Mouse (Mus musculus) myocyte (in vitro differentiated cells): ENCODE measurements at regions not wholly inside any gene's neighbourhood (a gene's known extent, or its start where the extent isn't known, plus 50 kb on each side); places are given as distances from the start of the nearest gene placed in this dataset.
"Not testable (repeated sequence)": the region's sequence is repeated elsewhere in the genome, so short reads cannot be mapped to it uniquely, and the experiment has no call there.

Source experiments
- H3K27me3 ChIP-seq: one replicate; pipeline ENCODE4 v1.6.1; 2011; ENCODE audit not compliant: control insufficient read depth, insufficient read depth, insufficient read length
- H3K36me3 ChIP-seq: one replicate; pipeline ENCODE4 v1.6.1; 2011; ENCODE audit not compliant: control insufficient read depth, insufficient read depth
- H3K4me2 ChIP-seq: one replicate; pipeline ENCODE4 v1.6.1; 2011; ENCODE audit warnings: low read depth, control low read depth
- H3K4me3 ChIP-seq: one replicate; pipeline ENCODE4 v1.5.1; 2011; ENCODE audit warnings: mild to moderate bottlenecking, control low read depth, moderate library complexity
- H3K79me2 ChIP-seq: one replicate; pipeline ENCODE4 v1.6.1; 2011; ENCODE audit not compliant: control insufficient read depth, insufficient read depth
- H3ac ChIP-seq: one replicate; pipeline ENCODE4 v1.6.1; 2011; ENCODE audit not compliant: control insufficient read depth, insufficient read length
- CEBPB ChIP-seq: IDR thresholded peaks from 2 replicates; pipeline ENCODE4 v1.6.1; 2011; ENCODE audit warnings: mild to moderate bottlenecking, moderate library complexity; ENCODE audit not compliant: poor library complexity, insufficient read depth, severe bottlenecking
- E2F4 ChIP-seq: IDR thresholded peaks from one replicate; pipeline ENCODE4 v1.6.1; 2011; ENCODE audit warnings: mild to moderate bottlenecking, control low read depth, moderate library complexity; ENCODE audit not compliant: insufficient read depth
- MAX ChIP-seq: IDR thresholded peaks from one replicate; pipeline ENCODE4 v1.6.1; 2011; ENCODE audit warnings: low read depth, mild to moderate bottlenecking, control low read depth
- MYOD1 ChIP-seq, 3 experiments: IDR thresholded peaks; one replicate each; pipeline ENCODE4 v1.6.1; 2011; ENCODE audit warnings: control low read depth in 2 of 3, low read depth in 2 of 3, mild to moderate bottlenecking in 2 of 3, moderate library complexity in 1 of 3; ENCODE audit not compliant: insufficient read length in 2 of 3, control insufficient read depth in 1 of 3
- MYOG ChIP-seq, 3 experiments: IDR thresholded peaks; one replicate each; pipeline ENCODE4 v1.6.1; 2011; ENCODE audit warnings: control low read depth in 2 of 3, low read depth in 2 of 3, mild to moderate bottlenecking in 2 of 3; ENCODE audit not compliant: insufficient read length in 2 of 3, control insufficient read depth in 1 of 3, insufficient read depth in 1 of 3
- POLR2A ChIP-seq: IDR thresholded peaks from one replicate; pipeline ENCODE4 v1.6.1; 2011; ENCODE audit warnings: low read depth, mild to moderate bottlenecking, control low read depth, moderate library complexity; ENCODE audit not compliant: insufficient read length
- POLR2AphosphoS2 ChIP-seq: IDR thresholded peaks from one replicate; pipeline ENCODE4 v1.6.1; 2011; ENCODE audit warnings: low read depth, control low read depth; ENCODE audit not compliant: insufficient read length
- REST ChIP-seq: IDR thresholded peaks from one replicate; pipeline ENCODE4 v1.6.1; 2011; ENCODE audit warnings: mild to moderate bottlenecking, control low read depth, moderate library complexity; ENCODE audit not compliant: insufficient read depth, insufficient read length
- SRF ChIP-seq: IDR thresholded peaks from one replicate; pipeline ENCODE4 v1.6.1; 2011; ENCODE audit warnings: low read depth; ENCODE audit not compliant: control insufficient read depth, insufficient read length
- TCF12 ChIP-seq: IDR thresholded peaks from one replicate; pipeline ENCODE4 v1.6.1; 2011; ENCODE audit warnings: mild to moderate bottlenecking, control low read depth; ENCODE audit not compliant: poor library complexity, insufficient read depth, severe bottlenecking
- TCF3 ChIP-seq: IDR thresholded peaks from one replicate; pipeline ENCODE4 v1.6.1; 2011; ENCODE audit warnings: low read depth, control low read depth; ENCODE audit not compliant: insufficient read length
- USF1 ChIP-seq: IDR thresholded peaks from one replicate; pipeline ENCODE4 v1.6.1; 2011; ENCODE audit warnings: low read depth, mild to moderate bottlenecking, control low read depth, moderate library complexity

GRCm38 (mm10) chr1:157039016-157039835 is 69.3 kb downstream of the Tex35 start:
- no peaks in the 10 kb centered on the region for H3K27me3 ChIP-seq
- no peak overlapping the region for H3K4me3 ChIP-seq
- TF ChIP-seq E2F4, result no peak
- peak in 1 of 3 experiments; percentile 32 for TF ChIP-seq MYOG (IDR thresholded peaks at IDR 0.05; ENCODE audit: control insufficient read depth in 1 of 3, insufficient read depth in 1 of 3, insufficient read length in 2 of 3, low read depth in 2 of 3)
- H3K36me3 ChIP-seq, result no peaks in the 10 kb centered on the region
- H3K79me2 ChIP-seq, result no peaks in the 10 kb centered on the region
- H3ac ChIP-seq, result no peak overlapping the region
- peak overlapping the region; percentile 42 for H3K4me2 ChIP-seq

DNA sequence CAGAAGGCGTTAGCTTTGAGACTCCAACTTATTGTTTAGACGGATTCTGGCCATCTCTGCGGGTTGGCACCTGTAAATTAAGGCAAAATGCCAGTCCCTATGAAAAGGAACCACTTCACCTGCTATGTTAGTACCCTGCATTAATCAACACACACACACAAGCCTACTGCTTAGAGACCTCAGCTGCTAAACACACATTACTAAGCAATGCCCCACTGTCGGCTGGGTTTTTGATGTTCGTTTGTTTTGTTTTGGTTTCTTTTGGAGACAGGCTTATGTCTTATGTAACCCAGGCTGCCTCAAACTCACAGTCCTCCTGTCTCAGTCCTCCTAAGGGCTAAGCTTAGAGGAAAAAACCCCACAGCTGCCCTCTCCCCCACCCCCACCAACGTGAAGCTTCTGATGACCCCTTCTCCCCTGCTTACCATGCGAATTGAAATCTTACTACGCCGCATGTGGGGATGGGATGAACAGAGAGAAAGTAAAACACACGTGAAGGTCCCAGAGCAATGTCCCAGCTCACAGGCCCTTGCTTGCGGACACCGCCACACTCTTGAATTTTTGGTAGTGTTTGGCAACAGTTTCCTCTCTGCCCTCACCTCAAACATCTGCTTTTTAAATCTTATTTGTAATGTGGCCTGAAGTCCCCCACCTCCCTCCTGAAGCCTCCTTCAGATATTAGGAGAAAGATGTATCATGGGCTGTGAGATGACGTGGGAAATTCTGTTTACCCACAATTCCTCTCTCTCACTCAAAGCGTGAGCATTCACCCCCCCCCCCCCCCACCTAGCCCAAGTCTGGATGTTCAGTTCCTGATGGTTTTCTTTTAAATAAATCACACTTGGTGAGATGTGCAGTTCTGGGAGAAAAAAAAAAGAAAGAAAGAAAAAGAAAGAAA is 70.1 kb downstream of the Tex35 start:
- TF ChIP-seq MYOG (IDR thresholded peaks at IDR 0.05; ENCODE audit: control insufficient read depth in 1 of 3, insufficient read depth in 1 of 3, insufficient read length in 2 of 3, low read depth in 2 of 3), result no peak
- TF ChIP-seq TCF12, result no peak
- no peak for TF ChIP-seq SRF
- TF ChIP-seq E2F4, result no peak
- TF ChIP-seq USF1, result no peak
- no peak for TF ChIP-seq TCF3
- TF ChIP-seq MYOD1 (IDR thresholded peaks at IDR 0.05; ENCODE audit: control insufficient read depth in 1 of 3, insufficient read length in 2 of 3, low read depth in 2 of 3), result no peak
- TF ChIP-seq REST, result no peak
- no peak for TF ChIP-seq MAX
- no peak for TF ChIP-seq POLR2A
- no peak for TF ChIP-seq CEBPB
- no peak for TF ChIP-seq POLR2AphosphoS2
- Histone ChIP-seq H3ac (no peak overlapping the region), H3K4me2 (peak overlapping the region; percentile 42)

DNA sequence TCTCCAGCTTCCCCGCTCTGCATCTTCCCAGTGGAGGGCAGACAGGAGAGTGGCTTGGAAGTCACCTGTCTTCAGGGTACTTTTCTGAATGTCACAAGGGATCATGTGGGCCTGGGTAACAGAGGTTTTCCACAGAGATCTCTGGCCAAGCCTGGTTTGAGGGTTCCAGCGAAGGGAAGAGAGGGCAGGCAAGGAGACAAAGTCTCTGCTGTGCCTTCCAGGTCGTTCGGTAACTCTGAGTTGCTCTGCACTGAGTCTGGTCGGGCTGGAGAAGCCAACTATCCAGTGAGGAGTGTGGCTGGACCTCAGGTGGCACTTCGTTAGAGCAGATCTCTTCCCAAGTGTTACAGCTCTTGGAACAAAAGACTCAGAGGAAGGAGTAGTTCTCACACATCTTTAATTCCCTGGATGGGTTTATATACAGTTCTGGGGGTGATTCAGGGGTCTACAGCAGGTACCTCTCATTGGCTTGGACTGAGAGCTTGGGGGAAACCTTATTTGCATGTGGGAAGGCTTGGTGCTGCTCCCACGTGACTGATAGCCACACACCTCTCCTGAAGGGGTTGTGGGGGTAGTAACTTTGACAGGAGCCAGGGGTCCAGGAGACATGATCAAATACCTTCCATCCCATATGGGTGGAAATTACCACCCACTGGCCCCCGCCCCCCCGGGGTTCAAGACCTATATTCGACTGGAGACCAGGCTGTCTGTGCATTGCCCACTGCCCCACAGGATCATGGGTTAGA is 71.1 kb downstream of the Tex35 start:
- Histone ChIP-seq H3K36me3 (no peaks in the 10 kb centered on the region), H3ac (no peak overlapping the region), H3K4me2 (no peak overlapping the region), H3K27me3 (no peaks in the 10 kb centered on the region), H3K79me2 (no peaks in the 10 kb centered on the region), H3K4me3 (no peak overlapping the region)
- TF ChIP-seq MYOD1 (IDR thresholded peaks at IDR 0.05; ENCODE audit: control insufficient read depth in 1 of 3, insufficient read length in 2 of 3, low read depth in 2 of 3) (no peak), MAX (no peak), E2F4 (no peak), USF1 (no peak), MYOG (IDR thresholded peaks at IDR 0.05; ENCODE audit: control insufficient read depth in 1 of 3, insufficient read depth in 1 of 3, insufficient read length in 2 of 3, low read depth in 2 of 3) (no peak), POLR2A (no peak), TCF12 (no peak), REST (no peak), CEBPB (no peak), TCF3 (no peak)

More for the DNA sequence above, 70.1 kb downstream of the Tex35 start:
- Histone ChIP-seq H3K79me2 (no peaks in the 10 kb centered on the region), H3K4me3 (no peak overlapping the region), H3K27me3 (no peaks in the 10 kb centered on the region), H3K36me3 (no peaks in the 10 kb centered on the region)

GRCm38 (mm10) chr1:157036779-157037178 is 71.7 kb downstream of the Tex35 start:
- H3K36me3 ChIP-seq, result no peaks in the 10 kb centered on the region
- H3K4me2 ChIP-seq, result no peak overlapping the region
- no peak overlapping the region for H3ac ChIP-seq
- TF ChIP-seq TCF12 (peak; percentile 55), MYOD1 (IDR thresholded peaks at IDR 0.05; ENCODE audit: control insufficient read depth in 1 of 3, insufficient read length in 2 of 3, low read depth in 2 of 3) (peak; percentile 39 to 86 (median 74)), TCF3 (no peak), REST (no peak), MYOG (IDR thresholded peaks at IDR 0.05; ENCODE audit: control insufficient read depth in 1 of 3, insufficient read depth in 1 of 3, insufficient read length in 2 of 3, low read depth in 2 of 3) (peak; percentile 50 to 81 (median 73))
- H3K4me3 ChIP-seq, result no peak overlapping the region
- no peaks in the 10 kb centered on the region for H3K27me3 ChIP-seq
- no peaks in the 10 kb centered on the region for H3K79me2 ChIP-seq

DNA sequence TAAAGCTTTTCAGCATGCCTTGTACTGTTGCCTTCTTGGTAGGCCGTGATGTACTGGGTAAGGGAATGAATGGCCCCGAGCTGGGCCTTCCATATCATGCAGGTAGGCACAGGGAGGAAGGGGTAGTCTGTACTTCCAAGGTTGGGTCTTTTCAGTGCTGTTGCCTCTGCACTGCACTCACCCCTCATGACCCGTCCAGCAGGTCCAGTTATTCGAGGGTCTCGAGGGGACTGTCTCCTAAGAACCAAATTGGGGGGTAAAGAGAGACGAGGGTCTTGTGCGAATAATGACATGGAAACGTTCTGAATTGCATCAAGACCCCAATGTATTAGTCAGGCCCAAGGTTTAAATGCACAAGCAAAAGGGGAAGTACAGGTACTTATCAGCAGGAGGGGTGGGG is 73.3 kb downstream of the Tex35 start:
- H3K79me2 ChIP-seq, H3K27me3 ChIP-seq, H3K4me2 ChIP-seq, H3K36me3 ChIP-seq, H3ac ChIP-seq, H3K4me3 ChIP-seq: not testable (repeated sequence)
